18 mouse cellular contexts compared by ENCODE assay signal in genomic region chr13:51727364-51727763, GRCm38 (mm10).
DNase-seq lines count a peak whose midpoint lies in the region; ATAC-seq and TF ChIP-seq lines count a peak whose summit lies in the region.
"Had no signal": no experiment of that assay in that cellular context is flagged by ENCODE, and none has a peak within 500 bp of the region (broad histone marks: within the 10 kb centered on the region; RNA-seq: fewer than 3 reads in every experiment).

No protein-coding gene starts in this region.

- no peak overlapping the region for H3K9ac ChIP-seq in lung, postnatal 0 days (replicated peaks; ENCODE audit: low read depth)
- H3K9ac ChIP-seq: heart, embryonic 12.5 days; limb, embryonic 15.5 days; neural tube, embryonic 13.5 days had no signal

- H3K27me3 ChIP-seq in lung, postnatal 0 days (replicated peaks; ENCODE audit: insufficient read depth, low read length) = no peaks in the 10 kb centered on the region
- H3K27me3 ChIP-seq: heart, embryonic 12.5 days; limb, embryonic 15.5 days; neural tube, embryonic 13.5 days had no signal

- peaks cover 5% of the 10 kb centered on the region; the same call in 1 of the 2 replicates for H3K4me1 ChIP-seq in lung, postnatal 0 days (ENCODE audit: insufficient read depth, low read depth, low read length)

- no peak overlapping the region for H3K27ac ChIP-seq in lung, postnatal 0 days (ENCODE audit: low read length)
- H3K27ac ChIP-seq: gastrocnemius, adult 2 months; layer of hippocampus, adult 2 months; limb, embryonic 15.5 days; neural tube, embryonic 13.5 days had no signal

- no peak for TF ChIP-seq CTCF in lung, postnatal 0 days (IDR thresholded peaks at IDR 0.05)

- H3K4me3 ChIP-seq in lung, postnatal 0 days (ENCODE audit: low read depth, low read length) = no peak overlapping the region
- H3K4me3 ChIP-seq: gastrocnemius, adult 2 months; heart, embryonic 12.5 days; layer of hippocampus, adult 2 months; limb, embryonic 15.5 days; neural tube, embryonic 13.5 days had no signal

- ATAC-seq in lung, postnatal 0 days = no peak
- ATAC-seq: hindbrain, embryonic 16.5 days; intestine, embryonic 16.5 days had no signal

- 51% methylated on average over 6 of the region's 7 CpGs for WGBS in lung, postnatal 0 days

- no peaks in the 10 kb centered on the region for H3K36me3 ChIP-seq in lung, postnatal 0 days (ENCODE audit: insufficient read depth, low read length)
- H3K36me3 ChIP-seq: heart, embryonic 12.5 days; limb, embryonic 15.5 days; neural tube, embryonic 13.5 days had no signal

- H3K4me2 ChIP-seq in lung, postnatal 0 days (replicated peaks; ENCODE audit: low read depth, low read length) = no peak overlapping the region
- H3K4me2 ChIP-seq: heart, embryonic 12.5 days; limb, embryonic 15.5 days; neural tube, embryonic 13.5 days had no signal

- no peak for TF ChIP-seq EP300 in lung, postnatal 0 days (IDR thresholded peaks at IDR 0.05)

- H3K9me3 ChIP-seq in lung, postnatal 0 days (ENCODE audit: low read length) = no peaks in the 10 kb centered on the region
- H3K9me3 ChIP-seq: heart, embryonic 12.5 days; limb, embryonic 15.5 days; neural tube, embryonic 13.5 days had no signal

- peak; percentile 32 for DNase-seq in kidney, adult 18-20 months
- DNase-seq in kidney, adult 8-10 months = no peak
- DNase-seq in lung, postnatal 10 days = peak; percentile 45
- DNase-seq in lung, postnatal 0 days (ENCODE audit: low spot score) = no peak
- peak; percentile 47 for DNase-seq in NIH3T3 (ENCODE audit: low read depth)
- DNase-seq in kidney, postnatal 4 days = peak; percentile 59 to 74
- no peak for DNase-seq in adrenal gland, adult 8-10 months
- no peak for DNase-seq in layer of hippocampus, postnatal 36 days
- DNase-seq: cerebellum, adult 8-10 months; gastrocnemius, adult 2 months; midbrain, embryonic 14.5 days; thymus, postnatal 36 days had no signal

Comparison
In these comparisons a context has a peak if more than half of its experiments do, and no peak if none do; other contexts are left out.
1. DNase-seq: peak in kidney, adult 18-20 months (single experiment), lung, postnatal 10 days (single experiment), NIH3T3 (single experiment) and kidney, postnatal 4 days (2 of 2); none in kidney, adult 8-10 months (0 of 2), lung, postnatal 0 days (single experiment), adrenal gland, adult 8-10 months (single experiment) and layer of hippocampus, postnatal 36 days (0 of 2).